Mouse (Mus musculus) cerebellum, adult 2 months (tissue): ENCODE results near the gene Kmt2e. TPM values are rescaled to one million over a fixed set of nuclear protein-coding genes. Genes with fewer than 3 reads are reported as not detected.

Source experiments
- DNase-seq, 2 experiments: peaks; one replicate each; pipeline ENCODE4 v3.0.0; 2021
- H3K27ac ChIP-seq: fragments of 200-500 bp; 2 replicates; pipeline ENCODE4 v1.5.1; 2012; ENCODE audit warnings: low read length, control low read depth, inconsistent platforms; ENCODE audit not compliant: insufficient read depth
- H3K27me3 ChIP-seq: fragments of 200-500 bp; 2 replicates; pipeline ENCODE4 v1.6.1; 2012; ENCODE audit warnings: inconsistent platforms, mild to moderate bottlenecking, low read length, moderate library complexity; ENCODE audit not compliant: control insufficient read depth, insufficient read depth
- H3K4me1 ChIP-seq: fragments of 200-500 bp; 2 replicates; pipeline ENCODE4 v1.6.1; 2011; ENCODE audit warnings: low read length; ENCODE audit not compliant: control insufficient read depth, insufficient read depth
- H3K4me3 ChIP-seq: fragments of 200-500 bp; replicated peaks from 2 replicates; pipeline ENCODE3; 2011; ENCODE audit warnings: mild to moderate bottlenecking, low read depth, low read length, control low read depth; ENCODE audit not compliant: insufficient read depth
- CTCF ChIP-seq: fragments of 200-500 bp; IDR thresholded peaks from 2 replicates; pipeline ENCODE4 v1.5.1; 2011; ENCODE audit warnings: low read depth, mild to moderate bottlenecking, control low read depth, low read length, moderate library complexity, borderline replicate concordance; ENCODE audit not compliant: insufficient read depth
- POLR2A ChIP-seq: fragments of 200-500 bp; IDR thresholded peaks from 2 replicates; pipeline ENCODE4 v1.6.1; 2011; ENCODE audit warnings: low read length, control low read depth, borderline replicate concordance; ENCODE audit not compliant: insufficient read depth
- WGBS: fragments of 180-500 bp; shearing (Covaris S2); methylation state at CpG from one replicate; pipeline ENCODE4 v1.1.7; 2018; 5-methylcytosine and 5-hydroxymethylcytosine counted together
- polyA plus RNA-seq: library from polyadenylated mRNA; depleted of rRNA; stranded (reverse); fragments of >200 nt; gene quantifications from 2 replicates; pipeline ENCODE4 v1.2.3, GENCODE M21; 2012

Gene Kmt2e
- polyA plus RNA-seq, 1 experiment: 46.6 TPM

DNA sequence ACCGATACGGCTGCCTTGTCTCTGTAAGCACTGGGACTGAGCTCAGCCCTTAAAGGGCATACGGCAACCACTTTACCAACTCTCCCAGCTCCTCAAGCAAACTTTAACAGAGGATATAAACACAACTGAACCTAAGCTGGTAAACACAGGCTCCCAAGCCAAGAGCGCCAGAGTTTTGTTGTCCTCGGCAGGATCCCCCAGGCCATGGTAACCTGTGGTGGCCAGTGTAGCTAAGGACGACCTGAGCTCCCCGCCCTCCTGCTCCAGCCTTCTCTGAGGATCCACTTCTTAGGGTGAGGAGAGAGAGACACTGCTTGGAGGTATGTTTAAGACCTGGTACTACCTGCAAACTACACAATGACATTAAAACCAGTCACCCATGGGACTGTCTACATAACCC is 78.3 kb downstream of the Kmt2e start:
- Histone ChIP-seq H3K27me3 (no peaks in the 10 kb centered on the region), H3K4me1 (no peaks in the 10 kb centered on the region), H3K27ac (no peak overlapping the region), H3K4me3 (no peak overlapping the region)
- TF ChIP-seq CTCF (no peak), POLR2A (no peak)
- WGBS: 92% methylated on average over 7 of the region's 7 CpGs
- DNase-seq: no peak

DNA sequence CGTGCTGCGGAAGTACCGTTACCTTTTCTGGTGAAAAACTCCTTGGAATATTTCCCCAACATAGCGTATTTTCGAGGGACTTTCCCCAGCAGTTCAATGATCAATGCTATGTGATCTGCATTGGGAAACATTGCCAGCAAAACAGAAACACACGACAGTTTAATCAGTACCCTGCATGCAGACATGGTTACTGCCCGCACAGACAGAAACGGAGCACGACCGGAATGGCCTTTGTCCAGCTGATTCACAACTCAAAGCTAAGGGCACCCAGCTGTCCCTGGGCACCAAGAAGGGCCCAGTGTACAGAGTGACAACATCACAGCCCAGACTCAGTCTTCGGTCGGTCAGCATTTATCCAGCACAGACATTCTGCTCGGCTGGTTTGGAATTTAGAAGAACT is 79.2 kb downstream of the Kmt2e start:
- no peaks in the 10 kb centered on the region for H3K27me3 ChIP-seq
- no peak overlapping the region for H3K4me3 ChIP-seq
- no peak for DNase-seq
- TF ChIP-seq CTCF (no peak), POLR2A (no peak)
- H3K27ac ChIP-seq: no peak overlapping the region
- WGBS: 86% methylated on average over 13 of the region's 13 CpGs
- no peaks in the 10 kb centered on the region for H3K4me1 ChIP-seq

DNA sequence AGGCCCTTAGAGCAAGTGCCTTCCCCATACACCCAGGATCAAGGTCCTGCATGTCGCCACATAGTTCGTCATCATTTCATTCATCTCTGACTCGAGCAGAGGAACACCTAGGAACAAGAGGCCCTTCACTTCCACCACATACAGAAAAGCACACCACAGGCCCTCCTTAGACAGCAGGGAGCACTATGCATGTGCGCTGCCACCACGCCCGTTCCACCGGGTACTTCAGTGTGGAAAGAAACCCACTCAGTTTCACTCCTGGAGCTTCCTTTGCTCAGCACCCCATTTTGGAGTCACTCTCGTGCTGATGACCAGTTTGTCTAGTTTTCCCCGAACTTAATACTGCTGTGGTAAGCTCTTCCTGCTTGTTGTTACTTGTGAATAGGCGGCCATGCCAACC is 80.8 kb downstream of the Kmt2e start:
- H3K4me3 ChIP-seq: no peak overlapping the region
- H3K27me3 ChIP-seq: no peaks in the 10 kb centered on the region
- no peak for TF ChIP-seq POLR2A
- no peak for TF ChIP-seq CTCF
- peaks cover 9% of the 10 kb centered on the region for H3K4me1 ChIP-seq
- H3K27ac ChIP-seq: no peak overlapping the region
- no peak for DNase-seq
- WGBS: 90% methylated on average over 10 of the region's 10 CpGs

DNA sequence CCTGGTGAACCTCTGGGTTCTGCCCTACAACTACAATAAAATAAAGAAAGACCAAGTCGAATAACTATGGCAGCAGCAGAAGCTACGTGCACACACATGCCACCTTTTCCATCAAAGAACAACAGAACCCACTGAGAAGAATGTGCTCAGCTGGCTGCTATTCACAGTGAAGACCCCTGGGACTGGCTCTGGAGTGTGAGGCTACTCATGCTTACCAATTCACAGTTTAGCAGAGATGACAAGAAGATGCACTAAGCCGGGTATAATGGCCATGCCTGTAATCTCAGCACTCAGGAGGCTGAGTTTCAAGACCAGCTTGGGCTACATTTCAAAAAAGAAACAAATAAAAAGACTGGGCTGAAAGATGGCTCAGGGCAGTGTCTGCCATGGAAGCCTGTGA is 82.7 kb downstream of the Kmt2e start:
- 55% methylated on average over 3 of the region's 3 CpGs for WGBS
- no peak for DNase-seq
- Histone ChIP-seq H3K4me3 (no peak overlapping the region), H3K27ac (no peak overlapping the region), H3K4me1 (peaks cover 9% of the 10 kb centered on the region), H3K27me3 (no peaks in the 10 kb centered on the region)
- no peak for TF ChIP-seq CTCF
- no peak for TF ChIP-seq POLR2A

DNA sequence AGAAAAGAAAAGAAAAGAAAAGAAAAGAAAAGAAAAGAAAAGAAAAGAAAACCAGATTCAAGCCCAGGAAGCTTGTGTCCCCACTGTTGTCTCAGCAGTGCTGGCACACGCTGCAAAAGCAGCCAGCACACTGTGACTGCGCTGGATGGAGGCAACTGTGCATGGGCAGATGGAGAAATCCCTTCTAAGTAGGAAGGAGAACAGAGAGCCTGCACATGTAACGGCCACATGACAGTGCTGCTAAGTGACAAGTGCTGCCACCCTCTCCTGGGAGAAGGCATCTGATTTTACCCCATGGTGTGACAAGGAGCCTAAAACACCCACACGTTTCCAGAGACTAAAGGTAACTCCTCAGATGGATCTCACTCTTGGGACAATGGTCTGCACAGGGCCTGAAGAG is 83.6 kb downstream of the Kmt2e start:
- H3K27me3 ChIP-seq: no peaks in the 10 kb centered on the region
- H3K4me3 ChIP-seq: no peak overlapping the region
- WGBS: 24% methylated on average over 4 of the region's 4 CpGs
- H3K27ac ChIP-seq: no peak overlapping the region
- H3K4me1 ChIP-seq: peaks cover 9% of the 10 kb centered on the region
- TF ChIP-seq CTCF (no peak), POLR2A (no peak)
- DNase-seq: peak in 1 of 2 experiments; percentile 23

DNA sequence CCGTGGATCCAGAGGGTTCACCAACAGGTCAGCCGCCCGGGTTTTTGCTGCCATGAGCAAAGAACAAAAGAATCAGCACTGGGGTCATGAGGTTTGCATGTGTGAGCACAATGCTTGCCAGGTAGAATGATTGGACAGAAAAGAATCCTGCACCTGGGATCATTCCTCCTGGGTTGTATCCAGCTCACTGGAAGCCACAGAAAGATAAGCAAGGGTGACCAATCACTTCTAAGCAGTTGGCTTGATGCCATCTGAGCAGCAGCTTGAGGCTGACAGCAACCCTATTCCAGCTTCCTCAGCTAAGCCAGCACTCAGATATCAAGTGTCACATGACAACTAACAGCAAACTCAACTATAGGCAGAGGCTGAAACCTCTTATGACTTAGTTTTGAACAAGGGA is 84.4 kb downstream of the Kmt2e start:
- H3K27me3 ChIP-seq: no peaks in the 10 kb centered on the region
- 46% methylated on average over 3 of the region's 3 CpGs for WGBS
- no peak overlapping the region for H3K27ac ChIP-seq
- no peak overlapping the region for H3K4me3 ChIP-seq
- peaks cover 9% of the 10 kb centered on the region for H3K4me1 ChIP-seq
- DNase-seq: peak in 1 of 2 experiments; percentile 61
- TF ChIP-seq POLR2A (no peak), CTCF (no peak)

DNA sequence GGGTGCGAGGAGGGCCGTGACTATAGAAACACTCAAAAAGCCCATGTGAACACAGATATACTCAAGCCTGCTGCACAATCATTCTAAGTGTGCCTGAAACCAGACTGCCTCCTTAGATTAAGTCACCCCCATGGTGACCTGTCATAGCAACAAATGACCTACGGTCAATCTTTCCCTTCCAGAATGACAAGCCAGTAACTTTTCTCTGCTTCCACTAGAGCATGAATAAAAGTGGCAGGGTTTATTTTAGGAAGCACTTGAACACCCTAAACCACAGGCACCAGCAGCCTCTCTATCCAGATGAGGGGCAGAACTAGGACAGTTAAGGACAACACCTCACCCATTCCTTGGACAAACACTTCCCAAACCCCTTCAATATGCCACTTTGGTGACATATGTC is 85.4 kb downstream of the Kmt2e start:
- Histone ChIP-seq H3K4me3 (no peak overlapping the region), H3K27ac (no peak overlapping the region), H3K4me1 (peaks cover 9% of the 10 kb centered on the region), H3K27me3 (no peaks in the 10 kb centered on the region)
- DNase-seq: no peak
- 93% methylated on average over 3 of the region's 3 CpGs for WGBS
- TF ChIP-seq POLR2A: no peak
- TF ChIP-seq CTCF: no peak

DNA sequence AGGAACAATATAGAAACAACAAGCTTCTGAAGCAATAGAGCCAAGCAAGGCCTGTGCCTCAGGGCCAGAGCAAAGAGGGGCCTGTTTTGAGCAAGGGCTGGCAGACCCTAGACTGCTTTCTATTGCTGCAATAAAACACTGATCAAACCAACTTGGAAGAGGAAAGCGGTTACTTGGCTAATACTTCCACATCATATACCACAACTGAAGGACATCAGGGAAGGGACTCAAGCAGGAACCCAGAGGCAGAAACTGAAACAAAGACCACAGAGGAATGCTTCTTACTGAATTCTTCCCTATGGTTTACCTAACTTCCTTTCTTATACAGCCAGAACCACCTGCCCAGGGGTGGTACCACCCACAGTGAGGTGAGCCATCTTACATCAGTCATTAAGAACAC is 87.4 kb downstream of the Kmt2e start:
- 92% methylated on average over 1 of the region's 1 CpGs for WGBS
- peaks cover 9% of the 10 kb centered on the region for H3K4me1 ChIP-seq
- no peaks in the 10 kb centered on the region; the same call in 1 of the 2 replicates for H3K27me3 ChIP-seq
- no peak for TF ChIP-seq POLR2A
- no peak overlapping the region for H3K4me3 ChIP-seq
- no peak overlapping the region for H3K27ac ChIP-seq
- no peak for DNase-seq

DNA sequence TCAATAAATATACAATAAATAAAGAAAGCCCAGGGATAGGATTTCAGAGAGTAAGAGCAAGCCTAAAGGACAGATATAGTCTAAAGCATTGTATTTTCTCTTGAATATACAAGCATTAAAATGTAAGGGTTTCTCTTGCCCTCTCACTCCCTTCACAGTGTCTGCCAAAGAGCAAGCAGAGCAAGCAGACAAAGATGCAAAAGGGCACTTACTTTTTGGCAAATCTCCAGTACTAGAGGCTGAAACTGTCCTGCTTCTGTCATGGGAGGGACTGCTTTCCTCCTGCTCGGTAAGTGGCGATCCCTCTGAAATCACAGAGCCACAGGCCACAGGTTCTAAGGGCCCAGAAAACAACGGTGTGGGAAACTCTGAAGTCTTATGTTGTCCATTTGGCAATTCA is 89.7 kb downstream of the Kmt2e start:
- Histone ChIP-seq H3K4me3 (no peak overlapping the region), H3K4me1 (peaks cover 6% of the 10 kb centered on the region), H3K27me3 (no peaks in the 10 kb centered on the region; the same call in 1 of the 2 replicates), H3K27ac (no peak overlapping the region)
- 39% methylated on average over 3 of the region's 3 CpGs for WGBS
- no peak for TF ChIP-seq CTCF
- TF ChIP-seq POLR2A: no peak
- peak in 1 of 2 experiments; percentile 22 for DNase-seq
